Mouse (Mus musculus) layer of hippocampus, adult 18-20 months (tissue): ENCODE measurements at regions not wholly inside any gene's neighbourhood (a gene's known extent, or its start where the extent isn't known, plus 50 kb on each side); places are given as distances from the start of the nearest gene placed in this dataset.

Source experiments
- DNase-seq, 2 experiments: peaks; one replicate each; pipeline ENCODE4 v3.0.0; 2022; ENCODE audit warnings: low spot score in 2 of 2

DNA sequence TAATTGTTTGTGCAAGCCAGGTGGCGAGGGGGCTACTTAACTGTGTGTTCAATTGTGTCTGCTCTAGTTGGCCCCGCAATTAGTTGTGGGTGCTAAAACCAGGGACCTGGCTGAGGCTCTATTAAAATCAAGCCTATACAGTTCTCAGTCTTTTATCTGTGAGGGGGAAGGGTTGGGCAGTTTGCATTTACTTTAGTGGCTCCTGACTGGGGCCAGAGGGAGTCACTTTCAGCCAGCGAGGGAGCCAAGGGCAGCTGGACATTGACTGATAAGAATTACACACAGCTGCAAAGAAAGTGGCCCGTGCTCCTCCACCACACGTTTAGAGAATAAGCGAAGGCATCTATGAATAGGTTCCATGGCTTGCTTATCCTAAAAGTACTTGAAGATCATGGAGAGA lies 403.1 kb upstream of the Nr2f2 start:
- no peak for DNase-seq

DNA sequence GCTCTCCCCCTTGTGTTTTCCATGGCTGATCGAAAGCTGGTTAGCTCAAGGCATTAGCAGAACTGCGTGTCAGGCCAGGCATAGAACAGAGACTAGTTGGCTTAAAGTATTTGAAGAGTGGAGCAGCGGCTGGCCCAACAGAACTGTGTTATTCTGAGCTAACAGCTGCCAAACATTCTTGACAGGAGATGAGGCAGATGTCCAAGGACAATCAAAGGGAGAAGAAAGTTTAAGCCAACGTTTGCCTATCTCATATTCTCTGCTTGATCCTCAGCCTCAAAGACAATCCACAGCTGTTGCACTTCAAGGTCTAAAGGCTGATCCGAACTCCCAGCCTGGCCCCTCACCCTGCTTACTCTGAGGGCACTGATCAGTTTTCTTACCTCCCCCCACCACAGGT lies 401.2 kb upstream of the Nr2f2 start:
- DNase-seq: no peak

DNA sequence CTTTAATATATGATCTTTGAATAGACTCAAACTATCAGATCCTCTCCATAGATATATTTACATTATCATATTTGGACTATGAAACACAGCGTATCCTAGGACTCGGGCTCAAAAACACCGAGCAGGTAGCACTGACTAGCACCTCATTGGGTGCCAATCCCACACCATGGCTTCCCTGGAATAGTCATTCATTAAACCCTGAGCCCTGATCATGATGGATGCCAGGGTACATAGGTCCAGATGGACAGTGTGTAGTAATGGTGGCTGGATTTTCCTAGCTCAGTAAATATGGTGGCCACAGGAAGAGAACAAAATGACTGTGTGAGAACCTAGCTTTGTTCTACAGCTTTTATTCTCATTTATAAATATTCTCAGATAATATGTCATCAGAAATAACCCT lies 390.1 kb upstream of the Nr2f2 start:
- DNase-seq: no peak

DNA sequence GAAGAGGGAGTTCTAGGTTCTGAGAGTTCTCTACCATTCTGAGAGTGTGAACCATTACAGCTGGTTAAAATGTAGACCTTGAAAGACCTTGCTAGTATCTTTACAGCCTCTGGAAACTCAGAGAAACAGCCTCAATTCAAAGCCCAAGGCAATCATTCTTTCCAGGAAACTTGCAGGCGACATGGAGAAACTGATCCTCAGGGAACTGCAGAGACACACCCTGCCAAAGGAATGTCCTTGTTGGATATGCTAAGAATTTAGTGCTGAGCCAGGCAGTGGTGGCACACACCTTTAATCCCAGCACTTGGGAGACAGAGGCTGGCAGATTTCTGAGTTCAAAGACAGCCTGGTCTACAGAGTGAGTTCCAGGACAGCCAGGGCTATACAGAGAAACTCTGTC lies 388.3 kb upstream of the Nr2f2 start:
- no peak for DNase-seq

DNA sequence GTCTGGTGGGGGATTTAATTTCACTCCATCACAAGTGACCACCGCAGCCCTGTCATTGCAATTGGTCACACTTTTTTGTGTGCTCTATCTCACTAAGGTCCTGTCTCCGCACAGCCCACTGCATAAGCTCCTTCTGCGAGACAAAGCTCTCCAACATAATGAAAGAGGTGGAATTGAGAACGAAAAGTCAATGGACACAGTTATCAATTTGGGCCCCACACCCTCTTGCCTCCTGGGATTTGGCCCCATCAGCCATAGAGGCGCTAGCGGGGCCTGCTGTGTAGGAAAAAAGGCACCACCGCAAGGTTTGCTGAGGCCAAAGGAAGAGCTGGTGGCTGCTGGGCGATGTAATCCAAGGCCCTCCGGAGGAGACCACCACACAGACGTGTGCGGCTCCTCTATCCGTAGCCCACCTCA lies 386.3 kb upstream of the Nr2f2 start:
- no peak for DNase-seq

DNA sequence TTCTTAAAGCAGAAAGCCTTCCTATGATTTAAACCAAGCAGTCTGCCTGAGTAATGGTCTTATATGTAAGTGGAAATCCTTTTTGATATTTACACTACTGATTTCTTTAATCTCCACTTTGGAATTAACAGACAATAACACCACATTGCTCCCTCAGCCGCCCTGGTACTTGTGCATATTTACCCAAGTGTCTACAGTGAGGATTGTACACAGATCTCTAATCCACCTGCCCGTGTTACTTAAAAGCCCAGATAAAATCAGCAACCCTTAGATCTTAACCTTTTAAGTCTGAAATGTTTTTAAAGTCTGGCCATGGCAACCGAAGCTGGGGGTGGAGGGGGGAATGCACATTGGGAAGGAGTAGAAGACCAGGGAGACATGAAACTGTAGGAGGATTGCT lies 382.3 kb upstream of the Nr2f2 start:
- DNase-seq: no peak

DNA sequence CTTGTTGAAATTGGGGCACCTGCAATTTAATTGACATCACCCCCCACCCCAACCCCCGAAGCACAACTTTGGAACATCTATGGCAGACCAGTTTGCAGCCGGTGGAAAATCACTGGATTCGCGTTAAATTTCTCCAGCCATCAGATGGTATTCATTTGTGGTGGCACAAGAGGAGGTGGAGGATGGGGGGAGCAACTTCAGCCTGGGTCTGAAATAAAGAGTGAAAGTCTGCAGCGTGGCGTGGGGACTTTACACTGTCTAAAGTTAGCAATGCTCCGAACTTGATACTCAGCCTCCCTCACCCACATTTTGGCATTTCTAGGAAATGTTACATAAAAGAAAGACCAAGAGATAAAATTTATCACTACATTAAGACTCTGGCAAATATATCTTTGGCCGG lies 381.8 kb upstream of the Nr2f2 start:
- no peak for DNase-seq

DNA sequence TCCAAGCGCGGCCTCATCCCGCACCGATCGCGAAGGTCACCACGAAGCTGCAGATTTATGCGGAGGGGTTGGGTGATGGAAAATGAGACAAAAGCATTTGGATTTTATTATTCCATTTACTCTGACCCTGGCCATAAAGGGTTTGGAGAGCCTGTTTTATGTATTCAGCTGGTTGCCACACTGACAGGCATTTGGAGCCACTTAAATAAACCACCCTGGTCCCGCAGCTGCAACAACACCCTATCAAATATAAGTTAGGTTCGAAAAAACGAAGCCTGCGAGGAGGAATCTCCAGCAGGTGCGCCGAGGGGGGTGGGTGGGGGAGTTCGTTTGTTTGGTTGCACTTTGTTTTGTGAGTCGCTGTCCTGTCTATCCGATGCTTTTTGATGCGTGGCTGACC lies 377.8 kb upstream of the Nr2f2 start:
- DNase-seq: no peak

DNA sequence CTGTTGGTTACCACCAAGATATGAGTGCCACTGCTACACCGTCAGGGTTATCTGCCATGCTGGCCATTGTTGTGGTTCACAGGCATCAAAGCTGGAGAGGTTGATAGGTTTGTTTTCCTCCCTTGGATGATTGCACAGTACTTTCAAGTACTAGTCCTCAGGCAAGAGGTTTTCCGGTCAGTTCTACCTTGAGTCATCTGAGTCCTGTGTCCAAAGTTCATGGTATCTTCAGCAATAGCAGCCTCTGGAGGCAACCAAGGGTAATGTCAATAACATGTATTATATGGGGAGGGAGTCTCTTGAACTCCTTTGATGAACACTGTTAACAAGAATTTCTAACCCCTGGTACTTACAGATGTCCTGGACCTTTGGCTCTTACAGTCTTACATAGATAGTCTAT lies 369.1 kb upstream of the Nr2f2 start:
- no peak for DNase-seq

DNA sequence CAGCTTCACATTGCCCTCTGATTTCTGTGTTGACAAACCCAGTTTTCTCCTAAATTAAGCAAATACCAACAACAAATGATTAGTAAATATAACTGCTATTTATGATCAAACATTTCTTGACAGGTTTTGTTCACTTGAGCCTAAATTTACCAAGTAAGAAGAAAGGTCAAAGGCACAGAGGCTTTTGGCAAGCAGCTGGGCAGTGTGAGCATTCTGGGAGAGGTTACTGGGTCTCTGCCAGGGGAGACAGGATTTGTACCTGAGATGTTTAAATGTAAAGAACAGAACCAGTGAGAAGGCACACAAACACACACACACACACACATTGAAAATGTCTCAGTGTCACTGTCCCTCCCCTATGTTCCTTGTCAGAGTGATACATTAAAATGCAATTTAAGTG lies 367.0 kb upstream of the Nr2f2 start:
- DNase-seq: no peak

DNA sequence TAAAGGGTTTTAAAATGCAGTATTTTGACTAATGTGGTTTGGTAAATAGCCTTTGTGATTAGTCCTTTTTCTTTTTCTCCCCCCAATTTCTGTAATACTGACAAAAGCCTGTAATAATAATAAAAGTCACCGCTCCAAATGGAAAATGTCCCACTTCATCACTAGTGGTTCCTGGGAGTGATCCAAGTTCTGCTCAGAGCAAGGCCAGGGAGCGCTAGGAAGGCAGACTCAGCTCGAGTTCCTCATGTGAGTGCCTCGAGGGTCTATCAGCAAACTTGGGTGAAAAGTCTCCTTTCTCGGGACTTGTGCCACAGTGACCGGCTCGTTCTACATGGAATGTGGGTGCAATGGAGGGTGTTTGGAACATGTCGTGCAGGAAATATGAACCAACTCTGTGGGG lies 363.4 kb upstream of the Nr2f2 start:
- no peak for DNase-seq

DNA sequence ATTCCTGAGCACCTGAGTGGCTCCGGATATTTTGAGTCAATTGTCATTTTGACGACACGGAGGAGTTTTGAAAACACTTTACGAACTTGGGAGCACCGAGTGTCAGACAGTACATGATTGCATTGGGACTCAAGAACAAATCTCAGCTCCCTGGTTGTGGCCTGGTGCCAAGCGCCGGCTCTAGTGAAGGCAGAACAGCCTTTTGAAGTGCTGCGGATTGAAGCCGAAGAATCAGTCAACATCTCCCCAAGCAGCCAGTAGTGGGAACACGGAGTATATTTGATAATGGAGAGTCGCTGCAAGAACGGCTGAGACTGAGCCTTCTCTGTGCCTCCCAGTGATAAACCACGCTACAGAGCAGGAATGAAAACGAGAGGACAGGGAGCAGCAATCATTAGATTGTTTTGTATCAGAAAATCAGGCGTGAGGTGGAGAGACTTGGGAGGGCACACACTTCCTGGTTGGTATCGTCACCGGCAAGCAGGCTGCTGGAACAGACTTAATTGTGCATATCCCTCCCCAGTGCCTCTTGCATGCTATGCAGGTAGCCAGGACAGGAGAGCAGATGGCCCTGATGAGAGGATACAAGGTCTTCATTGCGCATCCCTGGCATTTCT lies 351.7 kb upstream of the Nr2f2 start:
- peak in 1 of 2 experiments; percentile 15 for DNase-seq

DNA sequence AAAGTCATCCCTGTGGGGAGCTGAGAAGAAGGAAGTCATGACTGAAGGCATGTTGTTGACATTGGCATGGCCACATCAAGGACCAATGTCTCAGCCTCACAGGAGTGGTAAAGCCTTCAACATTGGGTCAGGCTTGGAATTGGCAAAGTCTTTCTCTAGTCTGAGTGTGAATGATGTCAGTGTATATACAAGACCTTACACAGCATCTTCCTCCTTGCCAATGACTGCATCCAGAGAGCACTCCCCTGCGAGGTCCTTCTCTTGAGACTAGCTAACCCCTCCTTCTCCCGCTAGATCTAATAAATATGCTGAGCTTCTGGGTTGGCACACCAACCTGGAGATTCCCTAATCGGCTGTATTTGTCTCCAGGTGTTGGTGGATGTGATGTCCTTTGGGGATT lies 351.1 kb upstream of the Nr2f2 start:
- no peak for DNase-seq

DNA sequence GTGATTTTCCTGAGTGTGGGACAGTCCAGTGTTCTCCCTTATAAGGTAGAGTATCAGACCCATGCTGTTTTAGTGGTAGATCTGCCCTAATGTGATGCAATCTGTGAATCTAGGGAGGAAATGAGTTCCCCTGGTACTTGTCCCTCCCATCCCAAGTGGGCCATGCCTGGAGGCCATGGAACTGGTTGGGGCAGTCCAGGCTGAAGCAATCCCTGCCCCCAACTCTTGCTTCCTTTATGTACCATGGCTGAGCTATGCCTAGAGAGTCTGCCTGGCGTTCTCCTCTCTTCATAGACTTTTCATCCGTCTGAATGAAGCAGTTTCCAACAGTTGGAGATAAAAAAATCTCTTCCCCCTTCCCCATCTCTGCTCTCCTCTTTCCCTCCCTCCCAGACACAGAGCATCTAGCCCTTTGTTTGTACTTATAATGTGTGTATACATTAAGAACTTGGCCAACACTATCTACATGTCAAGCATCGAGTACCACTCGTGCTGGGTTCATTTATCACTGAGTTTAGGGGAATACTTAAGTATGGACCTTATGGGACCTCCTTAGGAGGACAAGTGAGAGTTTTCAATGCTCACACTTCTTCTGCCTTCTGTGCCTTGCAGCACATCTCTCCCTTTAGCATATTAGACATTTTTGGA lies 350.4 kb upstream of the Nr2f2 start:
- no peak for DNase-seq

DNA sequence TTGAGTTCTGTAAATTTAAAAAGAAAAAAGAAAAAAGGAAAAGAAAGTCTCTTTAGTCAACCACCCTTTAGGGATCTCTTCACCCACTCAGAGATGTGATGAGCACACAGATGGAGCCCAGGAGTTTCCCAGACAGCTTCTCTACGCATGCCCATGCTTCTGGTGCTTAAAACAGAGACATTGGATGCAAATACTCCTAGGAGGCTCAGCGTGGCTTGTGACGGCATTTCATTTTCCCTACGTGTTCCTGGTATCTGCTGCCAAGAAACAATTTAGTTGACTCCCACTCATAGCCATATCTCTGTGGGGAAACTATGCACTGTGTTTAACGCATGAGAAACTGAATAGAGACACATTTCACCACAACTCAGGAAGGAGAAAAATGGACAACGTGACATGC lies 345.6 kb upstream of the Nr2f2 start:
- DNase-seq: peak; percentile 72 to 79

DNA sequence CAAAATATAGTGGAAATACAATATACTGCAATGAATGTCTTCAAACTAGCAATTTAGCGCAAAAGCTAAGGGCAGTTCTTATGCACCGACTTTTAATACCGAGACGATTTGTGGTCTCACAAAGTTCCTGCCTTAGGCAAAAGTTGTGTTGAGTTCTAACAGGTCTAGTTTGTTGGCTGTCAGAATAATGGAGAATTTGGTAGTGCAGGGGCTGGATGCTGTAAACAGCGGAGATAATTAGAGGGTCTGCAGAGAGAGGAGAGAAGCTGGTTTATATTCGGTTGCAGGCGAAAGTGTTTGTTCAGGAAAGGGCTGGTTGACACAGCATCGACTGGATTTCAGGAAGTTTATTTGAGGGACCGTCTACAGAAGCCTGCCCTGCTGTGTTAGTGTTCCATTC lies 339.7 kb upstream of the Nr2f2 start:
- DNase-seq: no peak

DNA sequence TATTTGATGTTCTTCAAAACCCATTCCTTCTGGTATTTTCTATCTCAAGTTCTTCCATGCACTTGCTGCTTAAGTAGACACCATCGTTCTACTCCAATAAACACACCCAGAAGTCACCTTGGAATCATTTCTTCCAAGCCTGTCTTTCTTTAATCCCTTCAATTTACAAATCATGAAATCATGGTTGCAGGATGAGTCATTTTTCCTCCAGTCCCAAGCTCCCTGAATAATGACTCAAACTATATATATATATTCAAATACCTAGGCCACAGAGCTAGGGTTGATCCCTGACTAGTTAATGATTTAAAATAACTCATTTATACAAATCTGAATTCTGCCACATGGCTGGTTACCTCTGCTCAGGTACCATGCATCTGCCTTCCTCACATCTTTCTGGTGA lies 337.2 kb upstream of the Nr2f2 start:
- no peak for DNase-seq

DNA sequence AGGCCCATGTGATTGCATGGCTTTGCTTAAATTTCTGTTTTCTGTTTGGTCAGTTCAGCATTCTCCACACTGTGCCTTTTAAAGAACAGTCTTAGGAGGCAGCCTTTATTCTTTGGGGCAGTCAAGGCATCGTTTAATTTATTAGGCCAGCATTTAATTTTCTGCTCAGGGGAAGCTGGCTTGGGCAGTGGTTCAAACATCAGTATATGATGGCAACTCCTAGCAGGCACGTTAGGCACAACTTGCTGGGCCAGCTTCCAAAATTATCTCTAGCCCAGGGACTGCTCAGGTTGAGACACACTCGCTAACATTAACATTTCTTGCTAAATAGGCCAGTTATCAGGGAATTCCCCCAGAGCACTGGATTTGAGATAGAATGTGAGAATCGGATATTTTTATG lies 333.9 kb upstream of the Nr2f2 start:
- no peak for DNase-seq

DNA sequence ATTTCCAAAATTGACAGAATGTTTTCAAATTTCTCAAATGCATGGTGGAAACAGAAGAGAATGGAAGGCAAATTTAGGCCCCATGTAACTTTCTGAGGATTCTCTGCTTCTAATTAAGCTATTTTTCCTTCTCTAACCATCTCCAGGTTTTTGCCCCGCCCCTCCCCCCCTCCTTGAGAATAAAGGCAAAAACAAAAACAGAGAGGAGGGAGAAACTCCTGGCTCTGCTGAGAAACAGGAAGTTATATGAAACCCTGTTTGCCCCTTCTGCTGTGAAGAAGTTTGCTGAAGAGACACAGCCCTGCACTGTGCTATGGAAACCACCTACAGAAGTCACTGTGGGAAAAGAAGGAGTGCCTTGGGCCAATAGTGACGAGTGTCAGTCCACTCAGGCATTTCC lies 332.9 kb upstream of the Nr2f2 start:
- DNase-seq: no peak

DNA sequence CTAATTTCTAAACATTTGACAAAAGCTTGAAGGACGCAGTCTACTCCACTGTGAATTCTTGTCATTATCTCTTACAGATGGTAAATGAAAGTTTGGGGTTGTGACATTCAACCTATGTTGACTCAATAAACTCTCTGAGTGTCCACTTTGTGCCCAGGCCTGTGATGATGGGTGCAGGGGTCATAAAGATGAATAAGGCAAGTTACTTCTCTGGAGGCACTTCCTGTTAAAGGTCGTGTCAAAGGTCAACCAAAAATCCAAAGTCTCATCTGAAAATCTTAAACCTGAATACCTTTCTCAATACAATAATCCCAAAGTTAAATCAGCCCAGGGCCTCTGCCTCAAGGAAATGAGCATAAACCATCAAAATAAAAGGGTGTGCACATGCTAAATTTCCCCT lies 332.5 kb upstream of the Nr2f2 start:
- DNase-seq: no peak

DNA sequence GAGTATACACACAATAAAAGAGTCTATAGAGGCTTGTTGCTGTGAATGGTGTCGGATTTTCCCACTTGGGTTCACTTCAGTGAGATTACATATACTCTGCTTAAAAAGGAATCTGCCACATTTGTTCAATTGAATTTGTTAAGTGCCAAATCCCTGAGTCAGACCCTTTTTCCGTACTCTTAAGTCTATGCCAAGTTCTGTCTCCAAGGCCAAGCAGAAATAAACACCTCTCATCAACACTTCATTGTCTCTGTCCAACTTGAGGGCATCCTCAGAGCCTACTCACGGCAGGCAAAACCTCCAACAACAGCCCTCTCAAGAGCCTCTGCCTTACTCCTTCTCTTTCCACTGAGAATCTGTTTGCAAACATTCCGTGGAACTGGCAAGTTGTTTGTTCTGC lies 325.6 kb upstream of the Nr2f2 start:
- no peak for DNase-seq

DNA sequence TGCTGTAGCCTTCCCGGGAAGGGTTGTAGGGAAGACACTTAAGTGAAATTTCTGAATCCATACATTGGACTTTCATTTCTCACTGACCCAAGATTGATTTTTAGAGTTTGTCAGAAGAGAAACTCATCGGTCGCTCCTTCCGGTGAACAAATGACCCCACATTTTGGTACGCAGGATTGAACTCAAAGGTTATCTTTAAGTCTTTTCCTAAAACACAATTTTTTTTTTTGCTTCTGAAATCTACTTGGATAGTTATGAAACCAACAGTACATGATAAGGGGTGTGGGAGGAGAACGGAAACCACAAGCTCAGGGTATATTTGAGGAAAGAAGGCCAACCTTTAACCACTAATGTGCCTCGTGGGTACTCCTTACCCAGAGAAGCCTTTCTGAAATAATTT lies 324.3 kb upstream of the Nr2f2 start:
- no peak for DNase-seq

DNA sequence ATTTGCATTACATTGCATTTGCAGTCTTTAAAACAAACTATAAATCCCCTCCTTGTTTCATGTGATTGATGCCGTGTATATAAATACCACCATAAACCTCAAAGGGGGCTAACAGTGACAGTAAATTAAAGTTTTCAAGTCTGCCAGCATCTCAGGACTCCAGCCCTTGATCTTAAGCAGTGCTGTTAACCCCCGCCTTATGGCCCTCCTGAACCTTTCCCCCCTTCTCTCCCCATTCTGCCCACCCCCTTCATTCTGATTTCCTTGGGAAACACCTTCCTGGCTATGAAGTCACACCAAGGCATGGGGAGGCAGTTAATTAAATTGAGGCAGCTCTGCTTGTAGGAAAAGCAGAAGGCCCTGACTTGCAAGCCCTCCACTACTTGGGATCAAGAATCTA lies 302.5 kb upstream of the Nr2f2 start:
- DNase-seq: no peak

DNA sequence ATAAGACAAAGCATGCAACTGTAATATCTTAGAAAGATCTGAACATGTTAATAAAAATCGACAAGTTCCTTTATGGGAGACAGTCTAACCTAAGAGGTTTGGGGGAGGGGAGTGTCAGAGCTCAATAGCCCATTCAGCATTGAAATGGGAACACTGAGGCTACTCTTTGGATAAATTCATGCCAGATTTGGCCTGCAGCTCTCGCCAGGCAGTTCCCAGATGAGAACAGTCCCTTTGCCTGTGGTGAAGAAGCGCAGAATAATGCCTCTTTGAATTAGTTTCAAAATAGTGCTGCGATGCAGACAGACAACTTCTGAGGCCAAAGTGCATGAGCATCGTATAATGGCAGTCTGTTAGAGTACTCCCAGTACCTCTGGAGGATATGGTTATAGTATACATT lies 293.6 kb upstream of the Nr2f2 start:
- DNase-seq: peak in 1 of 2 experiments; percentile 2
